Mouse (Mus musculus) olfactory bulb, adult 2 months (tissue): Measurements from ENCODE around the gene Fnbp1. TPM values are rescaled to one million over a fixed set of nuclear protein-coding genes. Genes with fewer than 3 reads are reported as not detected.

Source experiments
- H3K27ac ChIP-seq: fragments of 200-500 bp; 2 replicates; pipeline ENCODE4 v1.5.1; 2012; ENCODE audit warnings: low read depth, low read length; ENCODE audit not compliant: insufficient read depth
- H3K4me1 ChIP-seq: fragments of 200-500 bp; 2 replicates; pipeline ENCODE4 v1.6.1; 2012; ENCODE audit warnings: low read length; ENCODE audit not compliant: control insufficient read depth, insufficient read depth
- H3K4me3 ChIP-seq: fragments of 200-500 bp; 2 replicates; pipeline ENCODE4 v1.5.1; 2012; ENCODE audit warnings: mild to moderate bottlenecking, low read depth, low read length, moderate library complexity; ENCODE audit not compliant: insufficient read depth
- CTCF ChIP-seq: fragments of 200-500 bp; IDR thresholded peaks from 2 replicates; pipeline ENCODE4 v1.5.1; 2012; ENCODE audit warnings: low read depth, mild to moderate bottlenecking, low read length, moderate library complexity; ENCODE audit not compliant: insufficient read depth
- POLR2A ChIP-seq: fragments of 200-500 bp; IDR thresholded peaks from 2 replicates; pipeline ENCODE4 v1.6.1; 2012; ENCODE audit warnings: mild to moderate bottlenecking, low read depth, low read length, moderate library complexity; ENCODE audit not compliant: insufficient read depth
- WGBS: fragments of 180-500 bp; shearing (Covaris S2); methylation state at CpG from one replicate; pipeline ENCODE4 v1.1.7; 2018; 5-methylcytosine and 5-hydroxymethylcytosine counted together
- polyA plus RNA-seq: library from polyadenylated mRNA; stranded (reverse); fragments of >200 nt; gene quantifications from 2 replicates; pipeline ENCODE4 v1.2.4, GENCODE M21; 2012; ENCODE audit warnings: low replicate concordance; ENCODE audit not compliant: missing spikeins, insufficient read depth, insufficient read length

The Fnbp1 gene
- polyA plus RNA-seq, 1 experiment: 1,096 TPM

DNA sequence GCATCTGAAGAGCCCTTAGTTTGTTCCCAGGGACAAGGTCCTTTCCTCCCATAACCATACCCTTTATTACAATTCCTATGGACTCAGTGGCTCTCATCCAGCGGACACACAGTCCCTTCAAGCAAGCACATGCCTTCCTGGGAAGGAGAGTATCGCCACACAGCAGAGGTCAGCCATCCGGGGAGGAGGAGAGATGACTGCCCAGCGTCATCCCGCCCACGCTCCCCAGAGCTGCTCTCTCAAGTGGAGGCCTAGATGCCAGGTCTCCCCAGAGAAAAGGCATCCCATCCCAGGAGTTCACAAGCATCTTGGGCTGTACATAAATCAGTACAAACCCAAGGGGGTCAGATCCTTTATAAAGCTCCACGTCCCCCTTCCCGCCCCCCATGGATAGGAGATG lies 9.1 kb downstream of the Fnbp1 start:
- no peak overlapping the region for H3K4me3 ChIP-seq
- WGBS: 80% methylated on average over 8 of the region's 8 CpGs
- H3K4me1 ChIP-seq: peaks cover 26% of the 10 kb centered on the region
- TF ChIP-seq CTCF (no peak), POLR2A (no peak)
- no peak overlapping the region for H3K27ac ChIP-seq

DNA sequence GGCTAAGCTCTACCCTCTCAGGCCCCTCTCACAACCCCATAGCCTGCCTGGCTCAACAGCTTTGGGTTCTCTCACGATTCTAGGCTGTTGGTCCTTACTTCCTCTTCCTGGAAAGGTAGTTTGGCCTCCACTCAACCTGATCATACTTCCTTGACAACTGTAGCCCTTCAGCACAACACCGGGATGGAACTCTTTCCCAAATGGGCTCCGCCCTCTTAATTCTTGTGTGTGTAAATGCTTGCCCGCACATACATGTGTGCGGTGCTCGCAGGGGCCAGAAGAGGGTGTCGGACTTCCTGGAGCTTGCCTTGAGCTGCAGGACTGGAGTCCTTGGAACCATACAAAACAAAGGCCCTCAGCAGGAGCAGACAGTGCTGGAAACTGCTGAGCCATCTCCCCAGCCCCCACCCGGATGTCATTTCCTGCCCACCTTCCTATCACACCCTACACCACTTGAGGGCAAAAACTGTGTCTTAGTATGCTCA lies 11.0 kb downstream of the Fnbp1 start:
- WGBS: 77% methylated on average over 8 of the region's 8 CpGs
- peaks cover 25% of the 10 kb centered on the region for H3K4me1 ChIP-seq
- H3K4me3 ChIP-seq: no peak overlapping the region
- TF ChIP-seq CTCF (no peak), POLR2A (no peak)
- no peak overlapping the region for H3K27ac ChIP-seq

DNA sequence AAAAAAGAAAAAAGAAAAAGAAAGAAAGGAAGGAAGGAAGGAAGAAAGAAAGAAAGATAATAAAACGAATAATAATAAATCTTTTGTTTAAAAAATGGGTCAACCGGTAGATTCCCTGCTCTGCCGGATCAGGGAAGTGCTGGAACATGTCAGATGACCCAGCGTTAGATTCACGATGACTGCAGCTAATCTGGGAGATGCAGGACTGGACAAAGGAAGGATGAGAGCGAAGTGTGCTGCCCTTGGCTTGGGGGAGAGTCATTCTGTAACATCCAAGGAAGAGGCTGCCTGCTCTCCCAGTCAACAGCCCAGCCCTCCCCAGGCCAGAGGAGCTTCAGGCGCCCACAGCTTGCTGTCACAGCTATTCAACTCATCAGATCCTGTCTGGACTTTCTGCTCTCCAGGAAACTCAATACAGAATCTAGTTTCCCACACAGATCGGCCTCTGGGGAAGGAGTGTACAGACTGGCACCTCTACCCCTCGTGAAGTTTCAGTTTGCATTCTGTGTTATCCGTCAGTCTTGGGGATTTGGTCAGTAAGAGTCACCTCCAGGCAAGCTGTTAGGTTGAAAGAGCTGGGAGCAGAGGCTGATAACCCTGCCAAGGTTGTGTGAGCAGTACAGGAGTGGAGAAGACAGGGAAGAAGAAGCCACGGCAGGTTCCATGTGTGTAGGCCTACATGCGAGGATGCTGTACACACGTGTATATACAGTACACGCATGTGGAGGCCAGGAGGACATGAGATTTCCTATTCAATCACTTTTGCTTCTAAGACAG lies 11.9 kb downstream of the Fnbp1 start:
- Histone ChIP-seq H3K27ac (no peak overlapping the region), H3K4me1 (peaks cover 23% of the 10 kb centered on the region), H3K4me3 (no peak overlapping the region)
- WGBS: 77% methylated on average over 14 of the region's 14 CpGs
- TF ChIP-seq POLR2A: no peak
- no peak for TF ChIP-seq CTCF

DNA sequence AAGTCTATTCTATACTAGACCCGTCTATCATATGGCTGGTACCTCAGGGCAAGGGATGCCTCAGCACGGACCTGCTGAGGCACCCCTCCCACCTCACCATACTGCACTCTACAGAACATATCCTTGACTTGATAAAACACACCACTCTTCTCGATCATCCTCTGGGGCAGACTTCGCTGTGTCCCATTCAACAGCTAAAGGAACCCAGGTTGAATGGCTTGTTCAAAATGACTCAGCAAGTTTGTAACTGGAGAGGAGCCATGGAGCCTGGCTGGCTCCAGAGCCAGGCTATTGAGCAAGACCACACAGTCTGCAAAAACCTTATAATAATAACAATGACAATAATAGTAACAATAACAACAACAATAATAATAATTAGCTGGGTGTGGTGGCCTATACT lies 13.9 kb downstream of the Fnbp1 start:
- WGBS: 62% methylated on average over 4 of the region's 4 CpGs
- no peak for TF ChIP-seq POLR2A
- TF ChIP-seq CTCF: no peak

DNA sequence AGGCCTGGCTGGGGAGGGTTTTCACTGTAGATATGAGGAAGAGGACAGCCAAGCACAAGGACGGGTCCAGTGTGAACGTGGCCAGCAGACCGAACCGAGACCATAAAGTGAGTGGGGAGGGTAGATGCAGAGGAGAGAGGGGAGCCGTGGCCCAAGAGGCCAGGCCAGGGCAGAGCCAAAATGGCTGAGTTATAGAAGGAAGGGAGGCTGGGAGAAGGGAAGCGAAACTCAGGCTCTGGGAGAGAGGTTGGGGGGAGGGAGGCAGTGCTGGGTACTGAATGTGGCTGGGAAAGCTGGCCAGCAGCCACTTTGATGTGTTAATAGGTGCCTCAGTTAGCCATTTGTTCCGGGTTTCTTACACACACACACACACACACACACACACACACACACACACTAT lies 14.6 kb downstream of the Fnbp1 start:
- WGBS: 77% methylated on average over 7 of the region's 7 CpGs
- no peak overlapping the region for H3K4me3 ChIP-seq
- no peak overlapping the region for H3K27ac ChIP-seq
- TF ChIP-seq POLR2A (no peak), CTCF (no peak)
- H3K4me1 ChIP-seq: peaks cover 22% of the 10 kb centered on the region

More for the DNA sequence above, 13.9 kb downstream of the Fnbp1 start:
- Histone ChIP-seq H3K4me3 (no peak overlapping the region), H3K4me1 (peaks cover 25% of the 10 kb centered on the region), H3K27ac (no peak overlapping the region)

DNA sequence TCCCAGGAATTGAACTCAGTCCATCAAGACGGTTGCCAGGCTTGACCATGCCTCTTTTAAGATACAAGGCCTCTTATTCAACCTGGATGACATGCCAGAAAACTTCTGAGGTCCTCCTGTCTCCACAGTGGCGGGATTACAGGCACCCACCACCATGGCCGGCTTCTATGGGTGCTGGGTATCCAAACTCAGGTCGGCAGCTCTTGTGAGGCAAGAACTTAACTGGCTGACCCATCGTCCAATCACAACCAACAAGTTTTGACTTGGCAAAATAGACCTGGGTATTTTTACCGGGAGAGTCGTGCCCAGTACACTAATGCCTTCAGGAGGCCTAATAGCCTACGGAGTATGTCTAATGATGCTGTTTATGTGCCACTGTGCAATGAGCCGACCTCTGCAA lies 15.8 kb downstream of the Fnbp1 start:
- no peak overlapping the region for H3K27ac ChIP-seq
- H3K4me1 ChIP-seq: peaks cover 22% of the 10 kb centered on the region
- TF ChIP-seq CTCF (no peak), POLR2A (no peak)
- 61% methylated on average over 9 of the region's 9 CpGs for WGBS
- H3K4me3 ChIP-seq: no peak overlapping the region

DNA sequence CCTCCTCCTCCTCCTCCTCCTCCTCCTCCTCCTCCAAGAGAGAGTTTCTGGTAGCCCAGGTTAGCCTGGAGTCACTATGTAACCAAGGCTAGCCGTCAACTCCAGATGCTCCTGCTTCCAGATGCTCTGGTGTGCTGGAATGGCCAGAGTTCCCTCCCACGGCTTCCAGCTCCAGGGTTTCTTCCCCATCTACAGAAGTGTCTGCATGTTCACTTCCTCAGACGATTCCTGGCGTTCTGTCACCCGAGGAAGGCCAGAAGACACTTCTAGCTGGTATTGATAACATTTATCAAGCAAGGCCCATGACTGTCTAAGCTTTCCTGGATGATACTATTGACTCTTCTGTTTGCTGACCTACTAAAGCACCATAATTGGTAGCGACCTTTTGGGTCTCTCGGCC lies 16.7 kb downstream of the Fnbp1 start:
- TF ChIP-seq CTCF: no peak
- TF ChIP-seq POLR2A: no peak
- H3K4me3 ChIP-seq: no peak overlapping the region
- no peak overlapping the region for H3K27ac ChIP-seq
- WGBS: 83% methylated on average over 7 of the region's 7 CpGs
- peaks cover 16% of the 10 kb centered on the region; the same call in 1 of the 2 replicates for H3K4me1 ChIP-seq

DNA sequence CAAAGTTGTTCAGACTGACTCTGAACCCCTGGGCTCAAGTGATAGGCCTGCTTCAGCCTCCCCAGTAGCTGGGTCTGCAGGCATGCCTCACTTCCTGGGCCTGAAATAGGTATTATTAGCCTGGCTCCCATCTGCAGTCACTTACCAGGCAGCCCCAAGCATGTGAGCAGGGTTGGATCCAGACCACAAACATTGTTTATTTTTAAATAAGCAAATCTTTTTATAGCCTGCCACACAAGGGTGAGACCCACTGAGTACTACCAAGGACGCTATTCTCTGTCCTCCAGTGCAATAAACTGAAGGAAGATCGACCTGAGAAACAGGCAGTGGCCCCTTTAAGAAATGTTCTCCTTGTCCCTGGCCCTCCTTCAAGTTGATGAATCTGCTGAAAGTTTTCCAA lies 17.1 kb downstream of the Fnbp1 start:
- TF ChIP-seq POLR2A (no peak), CTCF (no peak)
- 31% methylated on average over 2 of the region's 2 CpGs for WGBS
- Histone ChIP-seq H3K27ac (no peak overlapping the region), H3K4me3 (no peak overlapping the region), H3K4me1 (peaks cover 14% of the 10 kb centered on the region)

DNA sequence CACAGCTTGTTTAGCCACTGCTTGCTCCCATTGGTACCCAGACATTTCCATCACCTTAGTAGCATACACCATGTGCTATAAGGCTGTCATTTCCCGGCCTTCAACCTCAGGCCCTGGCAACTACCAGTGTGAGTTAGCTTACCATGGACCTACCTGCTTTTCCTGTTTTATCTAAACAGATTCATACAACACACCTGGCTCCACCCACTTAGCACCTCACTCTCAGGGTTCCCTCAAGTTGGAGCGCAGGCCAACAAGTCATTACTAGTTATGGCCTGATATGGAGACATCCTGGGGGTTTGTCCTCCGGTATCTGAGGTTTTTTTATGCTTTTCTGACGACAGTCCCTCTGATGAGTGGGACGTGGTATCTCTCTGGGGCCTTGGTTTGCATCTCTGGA lies 18.3 kb downstream of the Fnbp1 start:
- WGBS: 96% methylated on average over 5 of the region's 5 CpGs
- Histone ChIP-seq H3K4me1 (peaks cover 14% of the 10 kb centered on the region), H3K4me3 (no peak overlapping the region), H3K27ac (no peak overlapping the region)
- TF ChIP-seq POLR2A (no peak), CTCF (no peak)

DNA sequence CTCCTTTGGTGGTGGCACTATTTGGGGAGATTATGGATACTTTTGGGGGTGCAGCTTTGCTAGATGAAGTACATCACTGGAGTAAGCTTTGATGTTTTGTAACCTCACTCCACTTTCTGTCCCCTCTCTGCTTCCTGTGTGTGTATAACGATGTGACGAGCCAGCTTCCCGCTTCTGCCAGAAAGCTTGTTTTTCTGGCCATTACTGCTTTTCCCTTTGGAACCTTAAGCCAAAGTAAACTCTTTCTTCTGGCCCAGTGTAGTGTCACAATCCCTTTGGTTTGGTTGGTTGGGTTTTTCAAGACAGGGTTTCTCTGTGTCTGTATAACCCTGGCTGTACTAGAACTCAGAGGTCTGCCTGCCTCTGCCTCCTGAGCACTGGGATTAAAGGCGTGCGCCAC lies 19.0 kb downstream of the Fnbp1 start:
- no peak overlapping the region for H3K27ac ChIP-seq
- H3K4me1 ChIP-seq: peaks cover 13% of the 10 kb centered on the region
- 88% methylated on average over 5 of the region's 5 CpGs for WGBS
- H3K4me3 ChIP-seq: no peak overlapping the region
- TF ChIP-seq POLR2A: no peak
- no peak for TF ChIP-seq CTCF
